Mouse (Mus musculus) heart, embryonic 14.5 days (tissue): ENCODE measurements around the gene Drc3. TPM values are rescaled to one million over a fixed set of nuclear protein-coding genes. Genes with fewer than 3 reads are reported as not detected.

ENCODE experiments used
- ATAC-seq: fragments of 200-750 bp; cut with Nextera tagmentation; 2 replicates; pipeline ENCODE4 v1.8.0; 2017; ENCODE audit warnings: low read depth, moderate TSS enrichment; ENCODE audit not compliant: insufficient number of reproducible peaks, insufficient read depth, low FRiP score
- H3K27ac ChIP-seq, 2 experiments: fragments of 200-500 bp in 1 of 2; fragments of 300-500 bp in 1 of 2; sonication (generic) in 1 of 2; replicated peaks in 1 of 2; 2 replicates each; pipeline ENCODE4 v1.5.1; 2012 to 2014; ENCODE audit warnings: low read depth in 2 of 2, low read length in 2 of 2, control low read depth in 1 of 2, mild to moderate bottlenecking in 1 of 2, mixed read lengths in 1 of 2; ENCODE audit not compliant: control insufficient read depth in 1 of 2, insufficient read depth in 1 of 2
- H3K27me3 ChIP-seq: fragments of 300-500 bp; sonication (generic); 2 replicates; pipeline ENCODE4 v1.6.1; 2014; ENCODE audit warnings: mild to moderate bottlenecking, low read length, control low read depth; ENCODE audit not compliant: control insufficient read depth, insufficient read depth
- H3K36me3 ChIP-seq: fragments of 300-500 bp; sonication (generic); 2 replicates; pipeline ENCODE4 v1.6.1; 2014; ENCODE audit warnings: mild to moderate bottlenecking, control low read depth, low read length, mixed read lengths; ENCODE audit not compliant: control insufficient read depth, insufficient read depth
- H3K4me1 ChIP-seq, 2 experiments: fragments of 200-500 bp in 1 of 2; fragments of 300-500 bp in 1 of 2; sonication (generic) in 1 of 2; 2 replicates each; pipeline ENCODE4 v1.6.1; 2012 to 2014; ENCODE audit warnings: low read length in 2 of 2, control low read depth in 1 of 2, mixed read lengths in 1 of 2; ENCODE audit not compliant: control insufficient read depth in 2 of 2, insufficient read depth in 2 of 2
- H3K4me2 ChIP-seq: fragments of 300-500 bp; sonication (generic); 2 replicates; pipeline ENCODE4 v1.6.1; 2014; ENCODE audit warnings: mild to moderate bottlenecking, low read length
- H3K4me3 ChIP-seq, 2 experiments: fragments of 200-500 bp in 1 of 2; fragments of 300-500 bp in 1 of 2; sonication (generic) in 1 of 2; 2 replicates each; pipeline ENCODE4 v1.5.1; 2012 to 2014; ENCODE audit warnings: low read length in 2 of 2, mild to moderate bottlenecking in 2 of 2, control low read depth in 1 of 2, low read depth in 1 of 2, moderate library complexity in 1 of 2; ENCODE audit not compliant: control insufficient read depth in 1 of 2, insufficient read depth in 1 of 2
- H3K9ac ChIP-seq: fragments of 300-500 bp; sonication (generic); 2 replicates; pipeline ENCODE4 v1.6.1; 2014; ENCODE audit warnings: mild to moderate bottlenecking, low read length
- H3K9me3 ChIP-seq: fragments of 300-500 bp; sonication (generic); 2 replicates; pipeline ENCODE4 v1.6.1; 2016; ENCODE audit warnings: low read length, control low read depth; ENCODE audit not compliant: control insufficient read depth
- WGBS: fragments of 180-500 bp; shearing (Covaris S2); extraction: QIAGEN DNeasy Blood & Tissue Kit; methylation state at CpG from one replicate; pipeline ENCODE4 v1.1.7; 2014; 5-methylcytosine and 5-hydroxymethylcytosine counted together
- polyA plus RNA-seq: library from polyadenylated mRNA; unstranded; fragments of >200 nt; fragmentation: Nextera tagmentation; extraction: Ambion mirVana; gene quantifications from 2 replicates; pipeline ENCODE4 v1.2.1, GENCODE M21; 2014

Drc3 gene
- polyA plus RNA-seq, 1 experiment from 2014 or later = 3.3 TPM

GRCm38 (mm10) chr11:60370431-60370830 lies 17.3 kb downstream of the Drc3 start:
- no peaks in the 10 kb centered on the region for H3K27me3 ChIP-seq
- H3K36me3 ChIP-seq = no peaks in the 10 kb centered on the region
- WGBS = 72% methylated on average over 13 of the region's 13 CpGs
- ATAC-seq = no peak
- H3K27ac ChIP-seq = no peak overlapping the region
- peaks cover 10 to 16% of the 10 kb centered on the region in 2 experiments; a peak in 3 of 4 replicates for H3K4me1 ChIP-seq
- no peak overlapping the region for H3K9ac ChIP-seq
- H3K4me3 ChIP-seq = no peak overlapping the region
- no peak overlapping the region for H3K4me2 ChIP-seq
- no peaks in the 10 kb centered on the region for H3K9me3 ChIP-seq

GRCm38 (mm10) chr11:60374481-60374880 lies 21.4 kb downstream of the Drc3 start:
- no peaks in the 10 kb centered on the region for H3K27me3 ChIP-seq
- ATAC-seq = no peak

GRCm38 (mm10) chr11:60383518-60383917 lies 30.4 kb downstream of the Drc3 start:
- Histone ChIP-seq H3K9ac (no peak overlapping the region), H3K27me3 (no peaks in the 10 kb centered on the region), H3K4me2 (no peak overlapping the region), H3K9me3 (no peaks in the 10 kb centered on the region), H3K36me3 (no peaks in the 10 kb centered on the region), H3K27ac (no peak overlapping the region), H3K4me3 (no peak overlapping the region), H3K4me1 (peaks cover 4% of the 10 kb centered on the region in 2 experiments; a peak in 2 of 4 replicates)
- ATAC-seq = no peak
- 86% methylated on average over 6 of the region's 6 CpGs for WGBS

More at GRCm38 (mm10) chr11:60374481-60374880, 21.4 kb downstream of the Drc3 start:
- Histone ChIP-seq H3K9me3 (no peaks in the 10 kb centered on the region), H3K36me3 (no peaks in the 10 kb centered on the region), H3K9ac (no peak overlapping the region), H3K27ac (no peak overlapping the region), H3K4me1 (no peaks in the 10 kb centered on the region), H3K4me2 (no peak overlapping the region), H3K4me3 (no peak overlapping the region)
- 77% methylated on average over 6 of the region's 6 CpGs for WGBS

- no peak for ATAC-seq
- H3K36me3 ChIP-seq = no peaks in the 10 kb centered on the region
- no peaks in the 10 kb centered on the region for H3K27me3 ChIP-seq
- H3K9me3 ChIP-seq = no peaks in the 10 kb centered on the region
- H3K4me3 ChIP-seq = no peak overlapping the region
- 9% methylated on average over 16 of the region's 16 CpGs for WGBS
- H3K4me2 ChIP-seq = peak overlapping the region; percentile 18; the same call in 1 of the 2 replicates
- H3K27ac ChIP-seq = no peak overlapping the region
- peaks cover 4% of the 10 kb centered on the region in 2 experiments; a peak in 2 of 4 replicates for H3K4me1 ChIP-seq
- no peak overlapping the region for H3K9ac ChIP-seq
Observed at GRCm38 (mm10) chr11:60384762-60385421, 31.8 kb downstream of the Drc3 start.

- H3K27ac ChIP-seq = no peak overlapping the region
- 64% methylated on average over 5 of the region's 5 CpGs for WGBS
- ATAC-seq = no peak
- H3K4me3 ChIP-seq = no peak overlapping the region
- no peak overlapping the region for H3K4me2 ChIP-seq
- H3K4me1 ChIP-seq = peaks cover 4% of the 10 kb centered on the region in 2 experiments; a peak in 2 of 4 replicates
- H3K9ac ChIP-seq = no peak overlapping the region
- no peaks in the 10 kb centered on the region for H3K27me3 ChIP-seq
- H3K36me3 ChIP-seq = no peaks in the 10 kb centered on the region
- no peaks in the 10 kb centered on the region for H3K9me3 ChIP-seq
Observed at GRCm38 (mm10) chr11:60385946-60386345, 32.8 kb downstream of the Drc3 start.

- H3K27me3 ChIP-seq = no peaks in the 10 kb centered on the region
- no peak overlapping the region for H3K4me2 ChIP-seq
- WGBS = 75% methylated on average over 2 of the region's 2 CpGs
- H3K27ac ChIP-seq = no peak overlapping the region
- no peaks in the 10 kb centered on the region for H3K9me3 ChIP-seq
- no peak overlapping the region for H3K4me3 ChIP-seq
- no peak for ATAC-seq
- no peak overlapping the region for H3K9ac ChIP-seq
- H3K4me1 ChIP-seq = peaks cover 4% of the 10 kb centered on the region in 2 experiments; a peak in 2 of 4 replicates
- no peaks in the 10 kb centered on the region for H3K36me3 ChIP-seq
Observed at GRCm38 (mm10) chr11:60387944-60388343, 34.8 kb downstream of the Drc3 start.

GRCm38 (mm10) chr11:60391346-60391745 lies 38.2 kb downstream of the Drc3 start:
- H3K9ac ChIP-seq = no peak overlapping the region
- H3K4me1 ChIP-seq = no peaks in the 10 kb centered on the region
- no peak overlapping the region for H3K4me2 ChIP-seq
- no peaks in the 10 kb centered on the region for H3K36me3 ChIP-seq
- no peaks in the 10 kb centered on the region for H3K9me3 ChIP-seq
- H3K27me3 ChIP-seq = no peaks in the 10 kb centered on the region
- H3K27ac ChIP-seq = no peak overlapping the region
- no peak overlapping the region for H3K4me3 ChIP-seq
- no peak for ATAC-seq
- WGBS = 81% methylated on average over 6 of the region's 6 CpGs

GRCm38 (mm10) chr11:60396546-60396945 lies 43.4 kb downstream of the Drc3 start:
- Histone ChIP-seq H3K36me3 (peaks cover 16% of the 10 kb centered on the region), H3K27me3 (no peaks in the 10 kb centered on the region), H3K9me3 (no peaks in the 10 kb centered on the region), H3K27ac (no peak overlapping the region), H3K4me3 (no peak overlapping the region), H3K4me1 (peaks cover 0 to 5% of the 10 kb centered on the region in 2 experiments; a peak in 1 of 4 replicates), H3K4me2 (no peak overlapping the region), H3K9ac (no peak overlapping the region)
- ATAC-seq = no peak
- WGBS = 57% methylated on average over 6 of the region's 6 CpGs
